Mouse (Mus musculus): ENCODE results near the gene Camk1g. TPM values are rescaled to one million over a fixed set of nuclear protein-coding genes. Genes with fewer than 3 reads are reported as not detected.
A peak's percentile ranks its signal among the peaks of the same experiment; 100 is the strongest.

The Camk1g gene
- polyA plus RNA-seq, 1 experiment from 2014 or later: 7.4 TPM

GRCm38 (mm10) chr1:193343853-193344252, 26.2 kb downstream of the Camk1g start:
- Histone ChIP-seq H3K27ac (no peak overlapping the region), H3K4me1 (peaks cover 15% of the 10 kb centered on the region), H3K9ac (no peak overlapping the region), H3K9me3 (no peaks in the 10 kb centered on the region), H3K27me3 (no peaks in the 10 kb centered on the region), H3K4me2 (no peak overlapping the region), H3K36me3 (0 out of 2 replicates have a peak, but pooled peaks cover 3% of the 10 kb centered on the region), H3K4me3 (no peak overlapping the region)
- WGBS: 63% methylated on average over 4 of the region's 4 CpGs
- no peak for ATAC-seq (ENCODE audit: insufficient number of reproducible peaks, low FRiP score, low TSS enrichment, low read depth)

GRCm38 (mm10) chr1:193342198-193342946, 27.7 kb downstream of the Camk1g start:
- peaks cover 19% of the 10 kb centered on the region for H3K4me1 ChIP-seq
- H3K36me3 ChIP-seq: 0 out of 2 replicates have a peak, but pooled peaks cover 3% of the 10 kb centered on the region
- H3K27me3 ChIP-seq: no peaks in the 10 kb centered on the region
- H3K27ac ChIP-seq: no peak overlapping the region
- H3K9ac ChIP-seq: no peak overlapping the region
- ATAC-seq (ENCODE audit: insufficient number of reproducible peaks, low FRiP score, low TSS enrichment, low read depth): no peak
- H3K4me3 ChIP-seq: no peak overlapping the region
- WGBS: 88% methylated on average over 5 of the region's 5 CpGs
- H3K9me3 ChIP-seq: no peaks in the 10 kb centered on the region
- H3K4me2 ChIP-seq: no peak overlapping the region

GRCm38 (mm10) chr1:193338363-193338995, 31.6 kb downstream of the Camk1g start:
- H3K4me3 ChIP-seq: no peak overlapping the region
- H3K27me3 ChIP-seq: no peaks in the 10 kb centered on the region
- no peaks in the 10 kb centered on the region for H3K9me3 ChIP-seq
- no peak overlapping the region for H3K9ac ChIP-seq
- no peaks in the 10 kb centered on the region for H3K36me3 ChIP-seq
- peaks cover 17% of the 10 kb centered on the region for H3K4me1 ChIP-seq
- peak; percentile 10; the same call in 1 of the 2 replicates for ATAC-seq (ENCODE audit: insufficient number of reproducible peaks, low FRiP score, low TSS enrichment, low read depth)
- H3K4me2 ChIP-seq: no peak overlapping the region
- peak overlapping the region; percentile 47 for H3K27ac ChIP-seq
- WGBS: 71% methylated on average over 9 of the region's 9 CpGs

- no peak for ATAC-seq (ENCODE audit: insufficient number of reproducible peaks, low FRiP score, low TSS enrichment, low read depth)
- WGBS: 57% methylated on average over 4 of the region's 4 CpGs
- Histone ChIP-seq H3K4me3 (no peak overlapping the region), H3K9me3 (no peaks in the 10 kb centered on the region), H3K4me1 (peaks cover 17% of the 10 kb centered on the region), H3K27me3 (no peaks in the 10 kb centered on the region), H3K9ac (no peak overlapping the region), H3K4me2 (no peak overlapping the region), H3K27ac (peak overlapping the region; percentile 47; the same call in 1 of the 2 replicates), H3K36me3 (no peaks in the 10 kb centered on the region)
Observed at GRCm38 (mm10) chr1:193337787-193338310, 32.2 kb downstream of the Camk1g start.

GRCm38 (mm10) chr1:193337018-193337321, 33.1 kb downstream of the Camk1g start:
- H3K4me2 ChIP-seq: no peak overlapping the region
- 88% methylated on average over 9 of the region's 9 CpGs for WGBS

GRCm38 (mm10) chr1:193336122-193337017, 33.7 kb downstream of the Camk1g start:
- Histone ChIP-seq H3K9ac (no peak overlapping the region), H3K27ac (no peak overlapping the region), H3K36me3 (no peaks in the 10 kb centered on the region), H3K9me3 (no peaks in the 10 kb centered on the region), H3K4me3 (no peak overlapping the region), H3K4me1 (peaks cover 17% of the 10 kb centered on the region), H3K27me3 (no peaks in the 10 kb centered on the region), H3K4me2 (no peak overlapping the region)
- WGBS: 74% methylated on average over 7 of the region's 7 CpGs
- no peak for ATAC-seq (ENCODE audit: insufficient number of reproducible peaks, low FRiP score, low TSS enrichment, low read depth)

More at GRCm38 (mm10) chr1:193337018-193337321, 33.1 kb downstream of the Camk1g start:
- no peaks in the 10 kb centered on the region for H3K36me3 ChIP-seq
- H3K27ac ChIP-seq: no peak overlapping the region
- no peaks in the 10 kb centered on the region for H3K9me3 ChIP-seq
- H3K27me3 ChIP-seq: no peaks in the 10 kb centered on the region
- no peak for ATAC-seq (ENCODE audit: insufficient number of reproducible peaks, low FRiP score, low TSS enrichment, low read depth)
- H3K4me1 ChIP-seq: peaks cover 17% of the 10 kb centered on the region
- no peak overlapping the region for H3K4me3 ChIP-seq
- no peak overlapping the region for H3K9ac ChIP-seq

GRCm38 (mm10) chr1:193334546-193334945, 35.6 kb downstream of the Camk1g start:
- no peak for ATAC-seq (ENCODE audit: insufficient number of reproducible peaks, low FRiP score, low TSS enrichment, low read depth)
- Histone ChIP-seq H3K4me1 (peaks cover 25% of the 10 kb centered on the region), H3K9ac (no peak overlapping the region), H3K4me3 (no peak overlapping the region), H3K27me3 (no peaks in the 10 kb centered on the region; the same call in 1 of the 2 replicates), H3K27ac (no peak overlapping the region), H3K4me2 (no peak overlapping the region), H3K9me3 (no peaks in the 10 kb centered on the region), H3K36me3 (no peaks in the 10 kb centered on the region)
- 72% methylated on average over 6 of the region's 6 CpGs for WGBS

GRCm38 (mm10) chr1:193333776-193334175, 36.3 kb downstream of the Camk1g start:
- H3K4me1 ChIP-seq: peaks cover 23% of the 10 kb centered on the region
- ATAC-seq (ENCODE audit: insufficient number of reproducible peaks, low FRiP score, low TSS enrichment, low read depth): no peak
- no peaks in the 10 kb centered on the region; the same call in 1 of the 2 replicates for H3K27me3 ChIP-seq
- WGBS: 74% methylated on average over 3 of the region's 3 CpGs
- no peak overlapping the region for H3K9ac ChIP-seq
- no peak overlapping the region for H3K27ac ChIP-seq
- no peaks in the 10 kb centered on the region for H3K9me3 ChIP-seq
- H3K36me3 ChIP-seq: no peaks in the 10 kb centered on the region
- H3K4me2 ChIP-seq: no peak overlapping the region
- no peak overlapping the region for H3K4me3 ChIP-seq

- H3K27ac ChIP-seq: no peak overlapping the region
- WGBS: 93% methylated on average over 1 of the region's 1 CpGs
- no peaks in the 10 kb centered on the region for H3K36me3 ChIP-seq
- H3K4me3 ChIP-seq: no peak overlapping the region
- H3K4me2 ChIP-seq: no peak overlapping the region
- H3K9ac ChIP-seq: no peak overlapping the region
- H3K9me3 ChIP-seq: no peaks in the 10 kb centered on the region
- no peak for ATAC-seq (ENCODE audit: insufficient number of reproducible peaks, low FRiP score, low TSS enrichment, low read depth)
- H3K27me3 ChIP-seq: peaks cover 7% of the 10 kb centered on the region; the same call in 1 of the 2 replicates
- H3K4me1 ChIP-seq: peaks cover 12% of the 10 kb centered on the region
Observed at GRCm38 (mm10) chr1:193332671-193333070, 37.4 kb downstream of the Camk1g start.

GRCm38 (mm10) chr1:193332018-193332417, 38.1 kb downstream of the Camk1g start:
- no peak overlapping the region for H3K27ac ChIP-seq
- no peaks in the 10 kb centered on the region for H3K36me3 ChIP-seq
- ATAC-seq (ENCODE audit: insufficient number of reproducible peaks, low FRiP score, low TSS enrichment, low read depth): no peak
- H3K9me3 ChIP-seq: no peaks in the 10 kb centered on the region
- H3K27me3 ChIP-seq: peaks cover 7% of the 10 kb centered on the region; the same call in 1 of the 2 replicates
- no peak overlapping the region for H3K4me2 ChIP-seq
- peaks cover 12% of the 10 kb centered on the region for H3K4me1 ChIP-seq
- H3K9ac ChIP-seq: no peak overlapping the region
- no peak overlapping the region for H3K4me3 ChIP-seq
- 88% methylated on average over 13 of the region's 13 CpGs for WGBS

- Histone ChIP-seq H3K27ac (no peak overlapping the region), H3K4me2 (no peak overlapping the region)
Observed at GRCm38 (mm10) chr1:193330626-193331025, 39.5 kb downstream of the Camk1g start.

More at GRCm38 (mm10) chr1:193330626-193331025, 39.5 kb downstream of the Camk1g start:
- Histone ChIP-seq H3K9ac (no peak overlapping the region), H3K4me1 (peaks cover 12% of the 10 kb centered on the region), H3K4me3 (no peak overlapping the region), H3K9me3 (no peaks in the 10 kb centered on the region), H3K27me3 (peaks cover 7% of the 10 kb centered on the region; the same call in 1 of the 2 replicates), H3K36me3 (no peaks in the 10 kb centered on the region)
- WGBS: 81% methylated on average over 7 of the region's 7 CpGs
- ATAC-seq (ENCODE audit: insufficient number of reproducible peaks, low FRiP score, low TSS enrichment, low read depth): no peak

All from limb, embryonic 15.5 days (tissue).